Mouse (Mus musculus) lung, postnatal 0 days (tissue): Measurements from ENCODE around the gene Itga2b.

ENCODE experiments used
- CTCF ChIP-seq: IDR thresholded peaks from 2 replicates; pipeline ENCODE4 v1.5.1; 2016; ENCODE audit warnings: antibody characterized with exemption, mild to moderate bottlenecking
- EP300 ChIP-seq: IDR thresholded peaks from 2 replicates; pipeline ENCODE4 v1.6.1; 2016; ENCODE audit warnings: antibody characterized with exemption, mild to moderate bottlenecking, control low read depth

DNA sequence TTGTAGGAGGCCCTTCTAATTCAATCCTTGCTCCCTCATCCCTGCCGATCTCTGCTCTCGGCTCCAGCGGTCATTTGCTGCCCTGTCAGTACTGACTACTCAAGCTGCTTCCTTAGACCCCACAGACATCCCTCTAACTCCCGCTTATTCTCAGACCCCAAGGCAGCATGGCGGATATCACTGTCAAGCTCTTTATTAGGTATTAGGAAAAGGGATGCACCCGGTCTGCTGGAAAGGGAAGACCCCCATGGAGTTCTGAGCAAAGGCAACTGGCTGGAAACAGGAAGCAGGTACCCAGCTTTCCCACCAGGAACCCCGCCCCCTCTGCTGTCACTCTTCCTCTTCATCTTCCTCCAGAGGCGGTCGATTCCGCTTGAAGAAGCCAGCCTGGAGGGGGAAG lies 16.8 kb downstream of the Itga2b start:
- TF ChIP-seq CTCF (no peak), EP300 (no peak)
